Mouse (Mus musculus) limb, embryonic 14.5 days (tissue): ENCODE measurements at regions not wholly inside any gene's neighbourhood (a gene's known extent, or its start where the extent isn't known, plus 50 kb on each side); places are given as distances from the start of the nearest gene placed in this dataset.

Source experiments
- ATAC-seq: fragments of 200-750 bp; cut with Nextera tagmentation; 2 replicates; pipeline ENCODE4 v1.8.0; 2017; ENCODE audit warnings: low read depth, moderate number of reproducible peaks, moderate TSS enrichment; ENCODE audit not compliant: low FRiP score
- DNase-seq: peaks from one replicate; pipeline ENCODE4 v3.0.0-alpha.2; 2015; ENCODE audit warnings: low spot score
- H3K27ac ChIP-seq: fragments of 300-500 bp; sonication (generic); replicated peaks from 2 replicates; pipeline ENCODE4 v1.5.1; 2014; ENCODE audit warnings: low read depth, mild to moderate bottlenecking, low read length, moderate library complexity, mixed read lengths
- H3K27me3 ChIP-seq: fragments of 300-500 bp; sonication (generic); 2 replicates; pipeline ENCODE4 v1.6.1; 2014; ENCODE audit warnings: low read length, mixed read lengths; ENCODE audit not compliant: control insufficient read depth, insufficient read depth
- H3K36me3 ChIP-seq: fragments of 300-500 bp; sonication (generic); 2 replicates; pipeline ENCODE4 v1.6.1; 2014; ENCODE audit warnings: mild to moderate bottlenecking, low read length, moderate library complexity, mixed read lengths; ENCODE audit not compliant: control insufficient read depth, insufficient read depth
- H3K4me1 ChIP-seq: fragments of 300-500 bp; sonication (generic); 2 replicates; pipeline ENCODE4 v1.6.1; 2014; ENCODE audit warnings: antibody characterized with exemption, low read length, mixed read lengths; ENCODE audit not compliant: control insufficient read depth, insufficient read depth
- H3K4me2 ChIP-seq: fragments of 300-500 bp; sonication (generic); replicated peaks from 2 replicates; pipeline ENCODE4 v1.6.1; 2014; ENCODE audit warnings: low read depth, mild to moderate bottlenecking, low read length, moderate library complexity; ENCODE audit not compliant: severe bottlenecking
- H3K4me3 ChIP-seq: fragments of 300-500 bp; sonication (generic); replicated peaks from 2 replicates; pipeline ENCODE4 v1.5.1; 2014; ENCODE audit warnings: low read length
- H3K9ac ChIP-seq: fragments of 300-500 bp; sonication (generic); 2 replicates; pipeline ENCODE4 v1.6.1; 2014; ENCODE audit warnings: mild to moderate bottlenecking, low read depth, low read length, moderate library complexity; ENCODE audit not compliant: severe bottlenecking
- H3K9me3 ChIP-seq: fragments of 300-500 bp; sonication (generic); 2 replicates; pipeline ENCODE4 v1.6.1; 2016; ENCODE audit warnings: low read length; ENCODE audit not compliant: control insufficient read depth
- POLR2A ChIP-seq: fragments of 200-500 bp; IDR thresholded peaks from 2 replicates; pipeline ENCODE4 v1.8.0; 2012; ENCODE audit warnings: inconsistent platforms, mild to moderate bottlenecking, moderate library complexity, borderline replicate concordance; ENCODE audit not compliant: insufficient read depth, insufficient read length; ENCODE audit errors: extremely low read depth
- WGBS: fragments of 180-500 bp; shearing (Covaris S2); extraction: QIAGEN DNeasy Blood & Tissue Kit; methylation state at CpG from one replicate; pipeline ENCODE4 v1.1.7; 2014; 5-methylcytosine and 5-hydroxymethylcytosine counted together

DNA sequence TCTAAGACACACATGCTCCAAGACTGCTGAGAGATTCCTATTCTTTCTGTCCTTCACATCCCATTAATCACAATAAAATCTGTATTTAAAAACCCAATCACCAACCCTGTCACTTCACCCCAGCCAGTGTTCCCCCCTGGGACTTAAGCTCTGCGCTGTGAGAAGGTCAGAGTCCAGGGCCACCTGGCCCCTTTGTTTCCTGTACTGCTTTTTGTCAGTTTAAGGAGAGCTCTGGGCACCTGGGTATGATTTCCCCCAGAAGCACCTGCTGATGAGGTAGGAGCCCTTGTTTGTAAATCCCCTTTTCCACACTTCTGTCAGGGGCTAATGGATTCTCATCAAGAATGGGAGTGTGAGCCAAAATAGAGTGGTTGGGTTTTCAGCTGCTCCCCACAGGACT is 319.7 kb upstream of the Pik3r1 start:
- Histone ChIP-seq H3K4me1 (no peaks in the 10 kb centered on the region), H3K27ac (no peak overlapping the region), H3K4me2 (no peak overlapping the region), H3K36me3 (no peaks in the 10 kb centered on the region), H3K9me3 (no peaks in the 10 kb centered on the region), H3K9ac (no peak overlapping the region), H3K4me3 (no peak overlapping the region), H3K27me3 (no peaks in the 10 kb centered on the region)
- TF ChIP-seq POLR2A: no peak
- 63% methylated on average over 1 of the region's 1 CpGs for whole genome bisulfite sequencing
- DNase-seq: no peak
- ATAC-seq: no peak

- Histone ChIP-seq H3K36me3 (no peaks in the 10 kb centered on the region), H3K4me2 (no peak overlapping the region), H3K27ac (no peak overlapping the region), H3K4me3 (no peak overlapping the region), H3K9me3 (no peaks in the 10 kb centered on the region), H3K9ac (no peak overlapping the region), H3K4me1 (no peaks in the 10 kb centered on the region), H3K27me3 (no peaks in the 10 kb centered on the region)
- no peak for DNase-seq
- 35% methylated on average over 5 of the region's 5 CpGs for WGBS
- TF ChIP-seq POLR2A: no peak
- no peak for ATAC-seq
Measured at GRCm38 (mm10) chr13:102089551-102089950, 321.5 kb upstream of the Pik3r1 start.

- ATAC-seq (no peak), DNase-seq (no peak)
- Histone ChIP-seq H3K27ac (no peak overlapping the region), H3K9ac (no peak overlapping the region), H3K4me3 (no peak overlapping the region), H3K9me3 (no peaks in the 10 kb centered on the region), H3K27me3 (no peaks in the 10 kb centered on the region), H3K36me3 (no peaks in the 10 kb centered on the region), H3K4me1 (no peaks in the 10 kb centered on the region), H3K4me2 (no peak overlapping the region)
- WGBS: 89% methylated on average over 4 of the region's 4 CpGs
- no peak for TF ChIP-seq POLR2A
Measured at GRCm38 (mm10) chr13:102094193-102094592, 326.2 kb upstream of the Pik3r1 start.

GRCm38 (mm10) chr13:102103161-102103560 is 335.1 kb upstream of the Pik3r1 start:
- Histone ChIP-seq H3K4me3 (no peak overlapping the region), H3K4me2 (no peak overlapping the region), H3K36me3 (no peaks in the 10 kb centered on the region), H3K9ac (no peak overlapping the region), H3K9me3 (no peaks in the 10 kb centered on the region), H3K4me1 (peaks cover 4% of the 10 kb centered on the region; the same call in 1 of the 2 replicates), H3K27me3 (no peaks in the 10 kb centered on the region), H3K27ac (no peak overlapping the region)
- ATAC-seq: no peak
- 80% methylated on average over 1 of the region's 1 CpGs for WGBS
- TF ChIP-seq POLR2A: no peak
- DNase-seq: no peak

GRCm38 (mm10) chr13:102106188-102106587 is 338.2 kb upstream of the Pik3r1 start:
- Histone ChIP-seq H3K9me3 (no peaks in the 10 kb centered on the region), H3K36me3 (no peaks in the 10 kb centered on the region), H3K4me1 (peaks cover 4% of the 10 kb centered on the region; the same call in 1 of the 2 replicates), H3K4me2 (no peak overlapping the region), H3K4me3 (no peak overlapping the region), H3K9ac (no peak overlapping the region), H3K27ac (no peak overlapping the region), H3K27me3 (no peaks in the 10 kb centered on the region)
- ATAC-seq (no peak), DNase-seq (no peak)
- 75% methylated on average over 1 of the region's 1 CpGs for WGBS
- TF ChIP-seq POLR2A: no peak

- DNase-seq (no peak), ATAC-seq (no peak)
- Histone ChIP-seq H3K4me3 (no peak overlapping the region), H3K4me1 (peaks cover under 1% of the 10 kb centered on the region; the same call in 1 of the 2 replicates), H3K36me3 (no peaks in the 10 kb centered on the region), H3K27me3 (no peaks in the 10 kb centered on the region), H3K9me3 (no peaks in the 10 kb centered on the region), H3K9ac (no peak overlapping the region), H3K27ac (no peak overlapping the region), H3K4me2 (no peak overlapping the region)
- TF ChIP-seq POLR2A: no peak
- 66% methylated on average over 1 of the region's 1 CpGs for WGBS
Measured at GRCm38 (mm10) chr13:102108204-102108603, 340.2 kb upstream of the Pik3r1 start.
